Mouse (Mus musculus) CH12.LX (cell line): ENCODE data around the gene Nrg3. TPM values are rescaled to one million over a fixed set of nuclear protein-coding genes. Genes with fewer than 3 reads are reported as not detected.

ENCODE experiments used
- DNase-seq: peaks from one replicate; pipeline ENCODE4 v3.0.0-alpha.2; 2013; ENCODE audit errors: extremely low read depth
- H3K27ac ChIP-seq: 2 replicates; pipeline ENCODE4 v1.5.1; 2012; ENCODE audit warnings: low read depth, mild to moderate bottlenecking, control low read depth, moderate library complexity; ENCODE audit not compliant: insufficient read depth
- H3K27me3 ChIP-seq: replicated peaks from 2 replicates; pipeline ENCODE3; 2012; ENCODE audit warnings: inconsistent platforms
- H3K36me3 ChIP-seq, 2 experiments: replicated peaks in 1 of 2; 2 replicates each; pipeline versions ENCODE3 to v1.6.1; 2012; ENCODE audit warnings: inconsistent platforms in 1 of 2, low read length in 1 of 2, mild to moderate bottlenecking in 1 of 2, mixed read lengths in 1 of 2, moderate library complexity in 1 of 2; ENCODE audit not compliant: control insufficient read depth in 1 of 2, insufficient read depth in 1 of 2
- H3K4me1 ChIP-seq, 2 experiments: 2 replicates each; pipeline ENCODE4 v1.6.1; 2012; ENCODE audit warnings: inconsistent platforms in 1 of 2, moderate library complexity in 1 of 2; ENCODE audit not compliant: insufficient read depth in 2 of 2, control insufficient read depth in 1 of 2
- H3K4me2 ChIP-seq: 2 replicates; pipeline ENCODE4 v1.6.1; 2012; ENCODE audit warnings: low read depth, mild to moderate bottlenecking, control low read depth; ENCODE audit not compliant: poor library complexity, insufficient read depth, severe bottlenecking
- H3K4me3 ChIP-seq, 3 experiments: fragments of 150-350 bp in 1 of 3; sonication (generic) in 1 of 3; replicated peaks in 1 of 3; 2 replicates each; pipeline versions ENCODE3 to v1.5.1; 2011 to 2012; ENCODE audit warnings: low read depth in 2 of 3, low read length in 2 of 3, mild to moderate bottlenecking in 2 of 3, moderate library complexity in 2 of 3, control low read depth in 1 of 3, improper control_type of control experiment in 1 of 3, inconsistent platforms in 1 of 3, mixed read lengths in 1 of 3; ENCODE audit not compliant: poor library complexity in 1 of 3
- H3K79me2 ChIP-seq: replicated peaks from 2 replicates; pipeline ENCODE4 v1.6.1; 2012; ENCODE audit warnings: mild to moderate bottlenecking, moderate library complexity; ENCODE audit not compliant: control insufficient read depth, poor library complexity, insufficient read depth, severe bottlenecking; ENCODE audit errors: extremely low read depth
- H3K9ac ChIP-seq: 2 replicates; pipeline ENCODE4 v1.6.1; 2012; ENCODE audit warnings: low read depth, mild to moderate bottlenecking, control low read depth, moderate library complexity; ENCODE audit not compliant: insufficient read depth
- H3K9me3 ChIP-seq: replicated peaks from 2 replicates; pipeline ENCODE3; 2012; ENCODE audit warnings: low read length, inconsistent platforms, mixed read lengths
- BHLHE40 ChIP-seq: IDR thresholded peaks from 2 replicates; pipeline ENCODE4 v1.6.1; 2011; ENCODE audit warnings: mild to moderate bottlenecking, low read depth, low read length, improper control_type of control experiment
- CHD1 ChIP-seq: IDR thresholded peaks from 2 replicates; pipeline ENCODE4 v1.6.1; 2012; ENCODE audit warnings: low read depth, low read length, improper control_type of control experiment, inconsistent platforms
- CHD2 ChIP-seq: IDR thresholded peaks from 2 replicates; pipeline ENCODE4 v1.6.1; 2011; ENCODE audit warnings: low read length, improper control_type of control experiment
- E2F4 ChIP-seq: IDR thresholded peaks from 2 replicates; pipeline ENCODE4 v1.6.1; 2011; ENCODE audit warnings: low read depth, low read length, improper control_type of control experiment; ENCODE audit not compliant: insufficient replicate concordance
- ELF1 ChIP-seq: IDR thresholded peaks from 2 replicates; pipeline ENCODE4 v1.6.1; 2014; ENCODE audit warnings: low read depth, mild to moderate bottlenecking, inconsistent platforms, low read length, improper control_type of control experiment
- EP300 ChIP-seq: IDR thresholded peaks from 2 replicates; pipeline ENCODE4 v1.6.1; 2011; ENCODE audit warnings: low read length, improper control_type of control experiment
- GABPA ChIP-seq: IDR thresholded peaks from 2 replicates; pipeline ENCODE4 v1.6.1; 2012; ENCODE audit warnings: low read depth, low read length, improper control_type of control experiment, inconsistent platforms; ENCODE audit not compliant: insufficient replicate concordance
- HCFC1 ChIP-seq: IDR thresholded peaks from 2 replicates; pipeline ENCODE4 v1.6.1; 2012; ENCODE audit warnings: low read depth, mild to moderate bottlenecking, inconsistent platforms, low read length, improper control_type of control experiment
- IRF4 ChIP-seq: IDR thresholded peaks from 2 replicates; pipeline ENCODE4 v1.6.1; 2014; ENCODE audit warnings: low read depth, mild to moderate bottlenecking, inconsistent platforms, low read length, improper control_type of control experiment
- KAT2A ChIP-seq: IDR thresholded peaks from 2 replicates; pipeline ENCODE4 v1.6.1; 2012; ENCODE audit warnings: low read length, improper control_type of control experiment, inconsistent platforms; ENCODE audit not compliant: insufficient replicate concordance
- NRF1 ChIP-seq: IDR thresholded peaks from 2 replicates; pipeline ENCODE4 v1.6.1; 2014; ENCODE audit warnings: low read depth, mild to moderate bottlenecking, inconsistent platforms, low read length, improper control_type of control experiment, moderate library complexity
- PAX5 ChIP-seq: IDR thresholded peaks from 2 replicates; pipeline ENCODE4 v1.6.1; 2012; ENCODE audit warnings: low read length, inconsistent platforms, mixed read lengths
- POLR2A ChIP-seq: IDR thresholded peaks from 2 replicates; pipeline ENCODE4 v1.6.1; 2011; ENCODE audit warnings: low read depth, mild to moderate bottlenecking, improper control_type of control experiment, low read length
- ZKSCAN1 ChIP-seq: IDR thresholded peaks from 2 replicates; pipeline ENCODE4 v1.6.1; 2012; ENCODE audit warnings: low read depth, inconsistent platforms, low read length, improper control_type of control experiment, borderline replicate concordance
- dilution Hi-C: fragments of 300-500 bp; cut with MboI; formaldehyde crosslinking; loops from 2 replicates; pipeline ENCODE4 v1.14.3; 2020; ENCODE audit warnings: low sequenced_read_pairs; ENCODE audit not compliant: extremely low pct_unique_long_range_greater_than_20kb, extremely low pct_ligation_motif_present
- in situ Hi-C: fragments of 300-500 bp; cut with MboI; formaldehyde crosslinking; loops from 3 replicates; pipeline ENCODE4 v1.14.3; 2019; ENCODE audit warnings: low sequenced_read_pairs, low pct_ligation_motif_present, low pct_unique_long_range_greater_than_20kb, mixed read lengths
- polyA plus RNA-seq: library from polyadenylated mRNA; unstranded; fragments of >175 nt; gene quantifications from 2 replicates; pipeline ENCODE4 v1.2.1, GENCODE M21; 2012; ENCODE audit warnings: low read depth; ENCODE audit not compliant: insufficient read length
- total RNA-seq, 2 experiments: library from RNA; depleted of rRNA; stranded (reverse); fragments of 300-350 nt in 1 of 2; fragments of >200 nt in 1 of 2; gene quantifications; 2 replicates each; pipeline ENCODE4 v1.2.3; 2012 to 2014

Gene Nrg3
- total and polyA plus RNA-seq, 3 experiments, result not detected

DNA sequence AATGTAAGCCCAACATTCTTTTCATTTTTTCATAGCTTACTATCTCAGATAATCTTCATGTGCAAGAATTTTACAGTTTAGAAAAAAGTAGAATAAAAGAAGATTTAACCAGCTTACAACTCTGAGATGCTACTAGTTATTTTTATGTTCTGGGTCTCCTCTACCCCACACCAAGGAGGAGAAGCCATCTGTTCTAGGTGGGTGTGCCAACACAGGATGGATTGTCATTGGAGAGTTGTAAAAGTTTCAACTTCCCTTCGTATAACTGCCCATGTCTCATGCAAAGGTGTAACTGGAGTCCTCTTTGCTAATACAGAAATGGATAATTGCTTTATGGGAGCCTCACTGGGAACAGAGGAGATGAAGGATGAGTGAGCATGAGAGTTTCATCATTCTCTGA lies 393.4 kb downstream of the Nrg3 start (continued):
- TF ChIP-seq ELF1 (no peak), CHD1 (no peak)

DNA sequence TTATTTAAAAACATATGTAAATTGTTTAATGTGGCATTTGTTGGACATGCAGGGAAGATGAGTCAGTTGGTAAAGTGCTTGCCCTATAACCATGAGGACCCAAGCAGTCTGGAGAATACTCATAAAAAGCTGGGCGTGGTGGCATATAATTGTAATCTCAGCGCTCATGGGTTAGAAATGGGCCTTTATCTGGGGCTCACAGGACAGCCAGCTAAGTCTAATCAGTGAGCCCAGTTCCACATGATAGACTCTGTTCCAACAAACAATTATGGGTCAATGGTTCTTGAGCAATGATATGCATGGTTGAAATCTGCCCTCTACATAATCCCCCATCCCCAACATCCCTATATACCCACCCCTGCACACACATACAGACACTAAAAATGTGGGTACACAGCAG lies 421.3 kb downstream of the Nrg3 start:
- peaks cover 37% of the 10 kb centered on the region for H3K9me3 ChIP-seq
- in situ Hi-C loops, result no loop called here
- DNase-seq, result no peak
- no peak for TF ChIP-seq BHLHE40
- TF ChIP-seq E2F4, result no peak
- TF ChIP-seq IRF4, result no peak
- no peak for TF ChIP-seq PAX5
- TF ChIP-seq HCFC1, result no peak
- no peak for TF ChIP-seq POLR2A
- no peak for TF ChIP-seq GABPA
- no peak for TF ChIP-seq ELF1
- no peak overlapping the region for H3K4me2 ChIP-seq
- dilution Hi-C loops, result no loop called here
- H3K4me3 ChIP-seq, result no peak overlapping the region
- no peak overlapping the region for H3K9ac ChIP-seq
- H3K27ac ChIP-seq, result no peak overlapping the region
- no peaks in the 10 kb centered on the region for H3K27me3 ChIP-seq
- H3K36me3 ChIP-seq, result no peaks in the 10 kb centered on the region
- H3K4me1 ChIP-seq, result no peaks in the 10 kb centered on the region
- no peaks in the 10 kb centered on the region for H3K79me2 ChIP-seq

DNA sequence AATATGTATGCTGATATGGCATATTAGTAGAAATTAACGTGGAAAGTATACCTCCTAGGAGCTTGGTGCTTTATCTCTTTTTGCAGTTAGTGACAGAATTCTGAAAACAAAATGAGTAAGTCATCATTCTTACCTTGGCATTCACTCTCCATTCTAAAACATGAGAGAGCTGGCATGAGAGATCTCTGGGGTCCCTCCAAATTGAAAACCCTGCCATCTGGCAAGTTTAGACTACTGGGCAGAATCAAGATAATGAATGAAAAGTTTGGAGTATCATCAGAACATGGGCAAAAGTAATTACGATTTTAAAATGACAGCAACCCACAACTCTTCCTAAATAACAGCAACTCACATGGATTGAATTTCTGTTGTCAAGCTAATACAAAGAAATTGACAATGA lies 423.9 kb downstream of the Nrg3 start:
- Histone ChIP-seq H3K9ac (no peak overlapping the region), H3K4me3 (no peak overlapping the region), H3K27me3 (no peaks in the 10 kb centered on the region), H3K27ac (no peak overlapping the region), H3K36me3 (no peaks in the 10 kb centered on the region), H3K4me1 (no peaks in the 10 kb centered on the region), H3K4me2 (no peak overlapping the region), H3K79me2 (no peaks in the 10 kb centered on the region), H3K9me3 (peaks cover 31% of the 10 kb centered on the region)
- in situ Hi-C loops, result no loop called here
- dilution Hi-C loops, result no loop called here
- DNase-seq, result no peak
- TF ChIP-seq ZKSCAN1 (no peak), NRF1 (no peak), KAT2A (no peak), CHD2 (no peak), EP300 (no peak)
